Mouse (Mus musculus) thymus, adult 2 months (tissue): ENCODE measurements at regions not wholly inside any gene's neighbourhood (a gene's known extent, or its start where the extent isn't known, plus 50 kb on each side); places are given as distances from the start of the nearest gene placed in this dataset.

Source experiments
- CTCF ChIP-seq: fragments of 200-500 bp; IDR thresholded peaks from 2 replicates; pipeline ENCODE4 v1.5.1; 2012; ENCODE audit warnings: mild to moderate bottlenecking, control low read depth, low read length, moderate library complexity, borderline replicate concordance; ENCODE audit not compliant: control insufficient read depth, poor library complexity, insufficient read depth; ENCODE audit errors: extremely low read depth
- POLR2A ChIP-seq: fragments of 200-500 bp; IDR thresholded peaks from 2 replicates; pipeline ENCODE4 v1.6.1; 2012; ENCODE audit warnings: mild to moderate bottlenecking, low read length, control low read depth, moderate library complexity; ENCODE audit not compliant: control insufficient read depth, poor library complexity, insufficient read depth; ENCODE audit errors: extremely low read depth

DNA sequence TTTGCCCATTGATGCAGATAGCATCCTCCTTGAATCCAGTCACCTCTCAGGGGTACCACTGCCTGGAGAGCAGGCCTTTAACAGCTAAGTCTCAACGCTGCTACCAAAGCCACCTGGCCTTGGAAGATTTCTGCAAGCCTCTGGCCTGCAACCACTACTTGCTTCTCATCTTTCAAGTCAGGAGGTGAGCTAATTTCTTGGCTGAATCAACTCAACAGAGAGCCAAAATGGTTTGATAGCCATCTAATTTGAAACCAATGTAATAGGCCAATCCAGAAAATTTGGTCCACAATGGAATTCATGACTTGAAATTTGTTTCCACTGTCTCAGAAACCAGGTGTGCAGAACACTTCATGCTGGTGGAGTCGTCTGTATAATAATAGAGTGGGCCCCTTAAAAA, 260.0 kb upstream of the Zfp637 start:
- no peak for TF ChIP-seq POLR2A
- TF ChIP-seq CTCF, result no peak
